Mouse (Mus musculus): ENCODE measurements around the gene Cacng7.
A peak's percentile ranks its signal among the peaks of the same experiment; 100 is the strongest.
"Not testable (repeated sequence)": the region's sequence is repeated elsewhere in the genome, so short reads cannot be mapped to it uniquely, and the experiment has no call there.

The Cacng7 gene

GRCm38 (mm10) chr7:3390413-3391080 is 57.8 kb downstream of the Cacng7 start, which contains the start of gene Cacng8:
TSS of gene Cacng8 (plus strand) at chr7:3390683.
- DNase-seq, result no peak

- no peak for DNase-seq
These were observed 58.3 kb downstream of the Cacng7 start for GRCm38 (mm10) chr7:3391081-3391451.

- DNase-seq, result peak; percentile 14 to 27
These were observed 59.1 kb downstream of the Cacng7 start for GRCm38 (mm10) chr7:3391809-3392208.

- no peak for DNase-seq
These were observed 64.6 kb downstream of the Cacng7 start for GRCm38 (mm10) chr7:3397355-3397754.

DNA sequence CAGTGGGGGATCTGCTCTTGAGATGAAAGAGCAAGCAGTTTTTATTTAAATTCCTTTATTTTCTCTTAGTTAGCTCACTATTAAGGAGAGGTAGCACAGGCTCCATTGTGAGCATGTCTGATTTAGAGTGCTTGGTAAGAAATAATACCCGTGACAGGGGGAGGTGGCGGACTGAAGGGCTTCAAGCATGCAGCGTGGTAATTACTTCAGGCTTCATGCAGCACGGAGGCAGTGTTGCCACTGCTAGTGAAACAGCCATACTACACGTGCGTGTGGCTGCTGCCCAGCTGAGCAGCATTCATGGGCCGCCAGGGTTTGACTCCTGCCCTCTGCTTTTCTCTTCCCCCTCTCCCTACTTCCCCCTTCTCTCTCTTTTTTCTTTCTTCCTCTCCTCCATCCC is 65.0 kb downstream of the Cacng7 start:
- no peak for DNase-seq

GRCm38 (mm10) chr7:3398363-3398762 is 65.6 kb downstream of the Cacng7 start:
- not testable (repeated sequence) for DNase-seq

- no peak for DNase-seq
These were observed 67.2 kb downstream of the Cacng7 start for GRCm38 (mm10) chr7:3399937-3400336.

DNA sequence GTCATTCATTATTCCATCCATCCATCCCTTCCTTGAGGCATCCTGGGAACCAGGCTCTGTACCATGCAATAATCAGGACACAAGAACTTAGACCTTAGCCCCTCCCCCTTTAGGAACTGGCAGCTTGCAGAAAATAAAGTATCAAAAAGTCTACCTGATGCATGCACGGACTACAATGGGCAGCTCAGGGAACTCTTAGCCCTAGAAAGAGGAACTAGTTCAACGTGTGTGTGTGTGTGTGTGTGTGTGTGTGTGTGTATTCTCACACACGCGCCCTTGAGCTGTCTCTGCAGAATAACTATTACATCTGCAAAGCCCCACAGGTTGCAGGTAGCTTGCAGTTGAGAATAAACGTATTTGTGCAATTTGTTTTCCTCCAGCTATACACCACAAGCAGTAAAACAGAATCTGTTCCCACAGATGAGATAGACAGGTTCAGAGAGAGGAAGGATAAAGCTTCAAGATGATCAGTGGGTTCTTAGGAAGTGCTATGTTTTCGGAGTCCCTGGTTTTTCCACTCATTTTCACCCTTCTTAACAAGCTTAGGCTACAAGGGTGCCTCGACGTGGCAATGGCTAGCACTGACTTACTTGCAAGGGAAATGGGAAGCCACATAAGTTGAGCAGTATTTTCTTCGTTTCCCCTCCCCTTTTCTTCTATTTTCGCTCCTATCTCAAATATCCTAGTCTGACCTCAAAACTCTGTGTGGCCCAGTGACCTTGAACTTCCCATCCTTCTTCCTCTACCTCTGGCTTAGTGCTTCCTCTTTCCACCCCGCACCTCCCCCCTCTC is 77.2 kb downstream of the Cacng7 start:
- no peak for DNase-seq

GRCm38 (mm10) chr7:3411160-3411941 is 78.6 kb downstream of the Cacng7 start:
- DNase-seq, result peak; percentile 40 to 49

DNA sequence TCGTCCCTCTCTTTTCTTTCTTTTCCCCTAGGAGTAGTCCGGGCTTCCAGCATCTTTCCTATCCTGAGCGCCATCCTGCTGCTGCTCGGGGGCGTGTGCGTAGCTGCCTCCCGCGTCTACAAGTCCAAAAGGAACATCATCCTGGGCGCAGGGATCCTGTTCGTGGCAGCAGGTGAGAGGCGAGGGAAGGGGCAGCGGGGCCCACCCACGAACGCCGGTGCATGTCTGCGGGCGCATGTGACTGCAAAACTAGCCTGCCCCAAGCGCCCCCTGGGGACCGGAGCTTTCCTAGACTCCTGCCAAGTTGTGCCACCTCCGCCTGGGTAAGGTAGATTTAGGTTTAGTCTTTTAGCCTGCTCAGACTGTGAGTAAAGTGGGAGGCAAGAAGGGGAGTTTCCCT is 79.3 kb downstream of the Cacng7 start:
- peak in 1 of 2 experiments; percentile 46 for DNase-seq

DNA sequence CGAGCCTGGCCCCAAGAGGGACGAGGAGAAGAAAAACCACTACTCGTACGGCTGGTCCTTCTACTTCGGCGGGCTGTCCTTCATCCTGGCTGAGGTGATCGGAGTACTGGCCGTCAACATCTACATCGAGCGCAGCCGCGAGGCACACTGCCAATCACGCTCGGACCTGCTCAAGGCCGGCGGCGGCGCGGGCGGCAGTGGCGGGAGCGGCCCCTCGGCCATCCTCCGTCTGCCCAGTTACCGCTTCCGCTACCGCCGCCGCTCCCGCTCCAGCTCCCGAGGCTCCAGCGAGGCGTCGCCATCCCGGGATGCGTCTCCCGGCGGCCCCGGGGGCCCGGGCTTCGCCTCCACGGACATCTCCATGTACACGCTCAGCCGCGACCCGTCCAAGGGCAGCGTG is 82.1 kb downstream of the Cacng7 start:
- DNase-seq, result peak; percentile 59 to 68

DNA sequence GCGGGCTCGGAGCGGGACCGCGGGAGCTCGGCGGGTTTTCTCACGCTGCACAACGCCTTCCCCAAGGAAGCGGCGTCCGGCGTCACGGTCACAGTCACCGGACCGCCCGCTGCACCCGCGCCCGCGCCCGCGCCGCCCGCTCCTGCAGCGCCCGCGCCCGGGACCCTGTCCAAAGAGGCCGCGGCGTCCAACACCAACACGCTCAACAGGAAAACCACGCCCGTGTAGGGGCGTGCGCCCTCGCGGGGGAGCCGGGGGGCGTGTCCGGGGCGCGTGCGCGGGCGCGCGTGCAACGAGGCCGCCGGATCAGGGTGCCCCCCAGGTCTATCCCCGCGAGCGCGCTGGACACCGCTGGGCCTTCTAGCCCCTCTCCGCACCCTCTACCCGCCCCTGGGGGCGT is 82.6 kb downstream of the Cacng7 start:
- peak; percentile 38 to 51 for DNase-seq

Data from cerebellum, postnatal 36 days (tissue).